Mouse (Mus musculus) adrenal gland, adult 8-10 months (tissue): ENCODE data around the gene Kif5c. TPM values are rescaled to one million over a fixed set of nuclear protein-coding genes. Genes with fewer than 3 reads are reported as not detected.

Source experiments
- DNase-seq: peaks from one replicate; pipeline ENCODE4 v3.0.0; 2022
- total RNA-seq, 4 experiments: library from RNA; stranded (reverse); gene quantifications; 2 replicates each; pipeline ENCODE4 v1.2.4; 2022

The Kif5c gene
- total RNA-seq = 10 to 100 TPM; 10.0 to 17.4 (median 13.4) TPM

DNA sequence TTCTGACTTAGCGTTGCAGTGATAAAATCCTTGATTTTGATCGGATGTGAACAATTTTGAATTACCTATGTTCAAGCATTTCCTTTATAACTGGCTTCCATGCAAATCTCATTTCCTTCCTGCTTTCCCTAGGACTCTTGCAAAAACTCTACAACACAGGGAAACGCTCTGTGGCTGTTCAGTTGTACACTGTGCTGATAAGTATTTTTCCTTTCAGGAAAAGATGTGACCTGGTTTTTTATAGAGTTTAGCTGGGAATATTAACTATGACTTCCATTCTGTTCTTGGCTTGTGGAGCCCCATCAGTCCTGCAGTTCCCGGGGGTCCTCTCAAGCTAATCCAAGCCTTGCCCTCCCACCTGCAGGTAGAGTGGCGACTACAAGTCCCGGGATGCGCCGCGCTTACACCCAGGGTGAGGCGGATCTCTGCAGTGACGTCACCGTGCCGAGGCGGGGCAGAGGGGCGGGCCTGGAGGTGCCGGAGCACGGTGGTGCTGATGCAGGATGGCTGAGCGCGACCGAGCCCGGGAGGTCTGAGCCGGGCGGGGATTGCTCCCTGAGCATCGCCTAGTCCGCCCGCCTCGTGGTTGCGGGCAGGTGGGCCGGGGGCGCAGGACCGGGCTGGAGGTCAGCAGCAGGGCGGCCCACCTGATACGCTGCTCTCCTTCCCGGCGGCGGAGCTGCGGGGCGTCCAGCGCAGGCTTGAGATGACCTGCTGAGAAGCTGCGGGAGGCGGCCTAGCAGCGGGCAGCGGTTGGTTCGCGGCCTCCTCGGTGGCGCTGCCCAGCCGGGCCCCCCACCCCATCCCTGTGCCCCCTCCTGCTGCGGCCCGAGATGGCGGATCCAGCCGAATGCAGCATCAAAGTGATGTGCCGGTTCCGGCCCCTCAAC is at the start of gene Kif5c:
Gene Kif5c (plus strand): TSS at position 470 of the 890 bp plus-strand sequence.
- peak; percentile 73 for DNase-seq

- no peak for DNase-seq
These were observed 49.0 kb upstream of the Kif5c start for GRCm38 (mm10) chr2:49569862-49570777.

DNA sequence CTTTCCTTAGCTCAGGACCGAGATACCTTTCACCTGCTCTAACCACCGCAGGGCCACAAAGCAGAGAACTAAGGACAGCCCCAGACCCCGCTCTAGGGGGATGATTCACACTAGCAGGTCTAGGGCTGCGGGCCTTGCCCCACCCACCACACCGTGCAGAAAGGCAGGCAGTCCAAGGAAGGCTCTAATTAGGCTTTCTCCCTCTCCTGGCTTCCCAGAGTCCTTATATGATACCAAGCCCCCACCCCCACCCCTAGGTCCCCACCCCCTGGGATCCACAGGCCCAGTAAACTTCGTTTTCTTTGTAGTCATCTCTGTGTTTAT is 48.4 kb upstream of the Kif5c start:
- no peak for DNase-seq

DNA sequence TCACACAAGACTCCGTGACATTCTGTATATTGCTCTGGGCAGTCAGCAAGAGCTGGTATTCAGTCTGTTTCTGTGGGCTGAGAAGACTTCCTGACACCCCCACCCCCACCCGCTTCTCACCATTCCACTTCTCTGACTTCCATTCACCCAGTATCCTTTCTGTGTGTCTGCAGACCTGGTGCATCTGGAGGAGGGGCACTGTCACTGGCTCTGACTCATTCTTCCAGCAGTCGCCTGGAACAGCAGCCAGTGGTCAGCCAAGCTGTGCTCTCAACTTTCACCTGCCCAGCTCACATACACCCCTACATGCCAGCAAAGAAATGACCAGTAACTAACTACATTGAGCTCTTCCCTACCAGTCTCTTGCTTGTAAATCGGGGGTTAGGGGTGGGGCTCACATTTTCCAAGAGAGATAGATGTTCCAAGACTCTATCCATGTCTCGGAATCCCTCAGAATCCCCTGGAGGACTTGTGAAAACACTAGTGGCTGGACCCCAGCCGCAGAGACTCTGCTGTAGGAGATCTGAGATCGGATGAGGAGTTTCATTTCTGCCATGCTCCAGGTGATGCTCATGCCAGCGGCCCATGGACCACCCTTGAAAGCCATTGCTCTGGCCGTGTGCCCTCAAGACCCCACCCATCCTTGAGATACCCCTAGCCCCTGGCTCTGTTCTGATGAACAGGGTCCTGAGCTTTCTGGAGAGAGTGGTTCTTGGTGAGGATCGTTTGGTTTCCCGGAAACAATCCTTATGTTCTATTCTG is 47.8 kb upstream of the Kif5c start:
- no peak for DNase-seq

DNA sequence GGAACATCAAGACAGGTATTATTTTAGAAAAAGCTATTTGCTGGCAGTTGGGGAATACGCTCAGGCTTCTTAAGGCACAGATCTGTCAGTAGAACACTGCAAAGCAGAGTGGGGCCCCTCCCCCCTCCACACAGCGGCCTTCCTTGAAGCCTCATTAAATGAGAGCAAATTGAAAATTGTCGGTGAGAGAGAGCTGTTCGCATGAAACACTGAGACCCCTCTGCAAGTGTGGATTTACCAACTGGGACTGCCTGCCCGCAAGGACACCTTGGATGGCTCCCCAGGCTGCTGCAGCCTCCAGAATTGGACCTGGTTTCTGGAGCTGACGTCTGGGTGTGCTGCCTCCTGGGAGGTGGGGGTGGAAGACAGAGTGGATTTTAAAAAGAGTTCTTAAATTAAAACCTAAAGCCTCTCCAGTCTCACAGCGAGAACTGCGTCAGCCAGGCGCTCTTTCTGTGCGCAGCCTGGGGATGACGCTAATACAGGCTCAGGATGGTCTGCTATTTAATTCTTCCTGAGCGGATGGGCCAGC is 46.9 kb upstream of the Kif5c start:
- no peak for DNase-seq

DNA sequence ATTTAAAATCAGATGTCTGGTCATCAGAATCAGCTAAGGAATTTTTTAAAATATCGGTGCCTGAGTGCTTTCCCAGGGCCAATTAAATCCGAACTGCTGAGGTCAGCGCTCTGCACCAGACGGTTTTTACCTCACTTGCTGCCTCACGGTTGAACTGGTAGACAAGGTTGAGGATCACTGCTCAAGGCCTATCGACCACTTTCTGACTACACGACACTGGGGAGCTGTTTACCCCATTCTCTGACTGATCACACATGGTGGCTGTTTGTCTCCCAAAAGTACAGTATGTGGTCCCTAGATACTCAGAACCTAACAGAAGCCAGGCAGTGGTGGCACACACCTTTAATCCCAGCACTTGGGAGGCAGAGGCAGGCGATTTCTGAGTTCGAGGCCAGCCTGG is 46.4 kb upstream of the Kif5c start:
- DNase-seq = no peak

DNA sequence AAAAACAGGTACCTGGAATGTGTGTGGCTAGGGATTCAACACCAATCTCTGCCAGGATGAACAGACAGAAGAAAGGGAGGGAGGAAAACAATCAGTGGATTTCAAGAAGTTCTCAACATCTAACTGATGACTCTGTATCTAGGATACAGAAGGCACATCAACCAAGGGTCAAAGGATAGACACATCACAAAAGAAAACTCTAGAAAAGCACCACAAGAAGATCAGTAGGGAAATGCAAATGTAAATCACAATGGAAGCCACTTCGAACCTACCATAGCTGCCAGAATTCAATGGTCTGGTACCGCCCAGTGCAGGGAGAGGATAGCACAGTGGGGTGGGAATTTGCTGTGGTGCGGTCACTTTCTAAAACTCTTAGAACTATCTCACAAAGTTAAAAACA is 45.8 kb upstream of the Kif5c start:
- no peak for DNase-seq

DNA sequence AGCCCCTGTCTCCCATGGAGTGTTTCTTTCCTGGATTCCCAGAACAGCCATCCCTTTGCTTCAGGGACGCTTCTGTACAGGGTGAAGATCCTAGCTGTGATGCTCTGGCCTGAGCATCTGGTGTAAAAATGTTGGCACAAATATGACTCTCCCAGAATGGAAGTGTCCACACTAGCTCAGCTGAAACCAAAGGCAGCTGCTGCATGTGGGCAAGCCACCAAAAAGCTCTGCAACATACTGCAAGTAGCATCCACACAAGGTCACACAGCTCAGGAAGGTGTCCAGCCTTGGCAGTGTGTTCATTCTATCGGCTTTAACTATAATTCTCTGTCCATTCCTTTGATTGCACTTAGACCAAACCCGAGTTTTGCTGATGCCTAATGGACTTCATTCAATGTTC is 38.5 kb upstream of the Kif5c start:
- no peak for DNase-seq

- DNase-seq = no peak
These were observed 36.6 kb upstream of the Kif5c start for GRCm38 (mm10) chr2:49582546-49582945.

- DNase-seq = no peak
These were observed 35.8 kb upstream of the Kif5c start for GRCm38 (mm10) chr2:49583311-49583710.

- DNase-seq = no peak
These were observed 28.6 kb upstream of the Kif5c start for GRCm38 (mm10) chr2:49590450-49590849.

- DNase-seq = no peak
These were observed 26.2 kb upstream of the Kif5c start for GRCm38 (mm10) chr2:49592926-49593325.

DNA sequence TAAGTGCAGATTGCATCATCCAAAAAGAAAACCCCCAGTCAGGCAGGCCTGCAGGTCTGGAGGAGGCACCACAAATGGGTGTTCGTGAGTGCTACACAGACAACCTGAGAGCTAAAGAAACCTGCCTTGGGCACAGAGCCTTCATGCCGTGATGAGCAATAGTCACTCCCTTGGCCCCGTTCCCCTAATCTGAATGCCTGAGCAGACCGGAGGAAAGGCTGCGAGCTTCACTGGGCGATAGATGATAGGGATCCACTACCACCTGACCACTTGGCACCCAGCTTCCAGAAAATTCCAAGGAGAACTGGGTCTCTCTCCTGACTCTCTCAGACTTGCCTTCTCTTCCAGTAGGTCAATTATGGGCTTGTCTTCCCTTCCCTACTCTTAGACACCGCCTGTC is 24.2 kb upstream of the Kif5c start:
- DNase-seq = no peak

- DNase-seq = no peak
These were observed 22.8 kb upstream of the Kif5c start for GRCm38 (mm10) chr2:49596318-49596717.

GRCm38 (mm10) chr2:49600021-49600681 is 18.9 kb upstream of the Kif5c start:
- no peak for DNase-seq

DNA sequence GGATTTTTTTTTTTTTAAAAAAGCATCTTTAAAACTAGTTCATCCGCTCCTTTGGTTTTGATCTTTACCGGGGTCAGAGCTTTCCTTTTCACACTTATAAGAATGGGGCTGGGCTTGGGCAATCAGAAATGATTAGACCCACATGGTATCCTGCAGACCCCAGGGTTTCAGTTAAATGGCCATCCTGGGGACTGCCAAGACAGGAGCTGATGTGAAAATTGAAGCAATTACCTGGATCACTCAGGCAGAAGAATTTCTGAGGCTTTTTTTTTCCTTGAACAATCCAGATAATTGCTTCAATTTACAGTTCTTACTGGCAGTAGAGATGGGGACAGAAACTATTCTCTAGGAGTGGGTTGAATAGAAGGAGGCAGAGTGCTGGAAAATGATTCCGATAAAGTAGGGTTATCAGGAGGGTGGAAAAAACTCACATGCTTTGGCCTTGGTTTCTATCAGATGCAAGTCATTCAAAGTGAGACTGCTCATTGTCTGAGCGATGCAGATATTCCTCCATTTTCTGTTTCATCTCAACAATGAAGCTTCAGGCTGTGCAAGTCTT is 16.2 kb upstream of the Kif5c start:
- no peak for DNase-seq

DNA sequence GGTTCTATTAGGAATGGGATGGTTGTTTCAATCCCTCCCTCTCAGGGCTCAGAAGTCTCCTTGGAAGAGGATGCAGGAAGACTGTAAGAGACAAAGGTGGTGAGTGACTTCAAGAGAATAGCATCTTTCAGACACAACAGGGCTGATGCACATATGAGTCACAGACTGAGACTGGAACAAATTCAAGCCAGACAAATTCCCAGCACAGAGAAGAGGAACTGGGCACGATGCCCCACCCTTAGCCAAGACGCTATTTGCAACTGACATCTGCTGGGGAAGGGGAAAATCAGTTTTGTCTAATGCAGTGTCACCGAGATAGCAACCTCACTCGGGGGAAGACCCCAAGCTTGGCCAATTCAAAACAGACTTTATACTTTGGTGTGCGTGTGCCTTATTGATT is 9.5 kb upstream of the Kif5c start:
- no peak for DNase-seq

DNA sequence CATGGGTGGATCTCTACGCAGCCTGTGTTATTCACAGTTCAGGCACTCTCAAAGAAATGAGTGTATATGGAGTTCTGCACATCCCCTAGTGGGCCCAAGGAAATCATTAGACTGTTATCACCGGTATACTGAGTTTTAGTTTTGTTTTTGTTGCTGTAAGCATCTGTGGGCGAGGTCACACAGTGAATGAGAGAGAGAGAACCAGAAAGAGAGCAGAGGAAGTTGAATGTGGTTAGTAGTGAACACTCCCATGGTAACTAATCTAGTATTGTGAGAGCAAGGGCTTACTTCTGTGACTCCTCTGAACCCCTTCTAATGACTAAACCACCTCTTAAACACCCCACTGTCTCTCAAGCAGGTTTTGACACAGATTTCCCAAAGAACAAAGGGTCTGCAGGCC is 2.3 kb upstream of the Kif5c start:
- DNase-seq = no peak

- no peak for DNase-seq
These were observed 823 bp downstream of the Kif5c start for GRCm38 (mm10) chr2:49619719-49620522.

DNA sequence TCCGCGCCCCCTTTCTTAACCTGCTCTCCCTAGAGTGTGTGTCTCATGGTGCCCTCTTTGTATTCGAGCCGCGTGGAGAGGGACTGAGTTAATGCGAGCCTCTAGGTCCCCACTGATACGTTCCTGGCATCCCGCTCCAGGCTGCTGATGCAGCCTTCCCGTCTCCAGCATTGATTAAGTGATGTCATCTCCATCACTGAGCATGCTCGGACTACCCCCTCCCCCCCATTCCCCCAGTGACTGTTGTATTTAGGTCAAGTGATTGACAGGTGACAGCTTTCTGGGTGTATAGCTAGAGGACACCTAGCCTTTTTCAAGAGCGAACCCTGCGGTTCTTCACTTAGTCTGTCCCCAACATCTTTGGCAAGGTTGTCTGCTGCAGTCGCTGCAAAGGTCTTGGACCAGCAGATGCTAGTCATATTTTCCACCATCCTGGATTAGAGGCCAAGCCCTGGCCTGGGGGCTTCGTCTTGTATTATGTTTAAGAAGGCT is 1.6 kb downstream of the Kif5c start:
- DNase-seq = no peak

- DNase-seq = no peak
These were observed 2.1 kb downstream of the Kif5c start for GRCm38 (mm10) chr2:49621234-49621633.
